Mouse (Mus musculus): ENCODE measurements around the gene Ncor2. TPM values are rescaled to one million over a fixed set of nuclear protein-coding genes. Genes with fewer than 3 reads are reported as not detected.

Gene Ncor2
- total RNA-seq, 2 experiments from 2014 or later: 116 to 123 TPM

DNA sequence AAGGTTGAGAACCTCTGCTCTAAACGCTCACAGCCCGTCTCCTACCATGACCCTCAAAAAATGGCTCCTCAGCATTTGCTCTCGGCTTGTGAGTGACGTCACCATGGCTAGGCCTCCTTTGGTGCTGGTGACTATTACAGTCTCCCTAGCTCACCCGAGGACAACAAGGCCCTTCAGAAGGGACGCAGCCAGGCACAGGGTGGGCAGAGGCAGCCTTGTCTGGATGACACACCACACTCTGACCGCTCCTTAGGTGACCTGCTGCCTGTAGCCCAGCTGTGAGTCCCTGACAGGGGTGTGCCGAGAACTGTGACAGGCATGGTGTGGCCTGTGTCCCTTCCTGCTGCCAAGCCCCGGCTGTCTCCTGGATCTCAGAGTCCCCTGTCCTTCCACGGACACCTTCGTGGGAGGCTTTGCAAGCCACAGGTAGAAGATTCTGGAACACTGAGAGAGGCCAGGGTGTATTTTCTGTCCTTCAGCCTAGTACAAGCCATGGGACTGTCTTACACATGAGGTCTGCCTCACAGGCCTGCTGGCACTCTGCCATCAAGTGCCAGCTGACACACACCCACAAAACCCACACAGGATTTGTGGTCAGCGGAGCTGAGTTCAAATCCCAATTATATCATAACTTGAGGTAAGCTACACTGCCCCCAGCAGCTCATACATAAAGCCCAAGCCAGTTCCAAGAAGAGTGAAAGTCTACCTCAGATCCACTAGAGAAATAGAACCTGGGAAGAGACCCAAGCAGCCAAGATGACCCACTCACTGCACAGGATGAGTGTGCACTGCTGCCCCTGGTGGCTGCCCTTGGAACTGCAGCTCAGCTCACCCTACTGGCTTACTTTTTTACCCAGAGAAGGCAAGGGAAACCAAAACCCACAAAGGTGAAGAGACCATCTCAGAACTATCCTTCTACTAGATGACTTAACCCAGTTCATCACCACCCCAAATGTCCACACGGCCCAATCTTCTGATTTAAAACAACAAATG lies 112.2 kb downstream of the Ncor2 start:
- DNase-seq: peak; percentile 90

DNA sequence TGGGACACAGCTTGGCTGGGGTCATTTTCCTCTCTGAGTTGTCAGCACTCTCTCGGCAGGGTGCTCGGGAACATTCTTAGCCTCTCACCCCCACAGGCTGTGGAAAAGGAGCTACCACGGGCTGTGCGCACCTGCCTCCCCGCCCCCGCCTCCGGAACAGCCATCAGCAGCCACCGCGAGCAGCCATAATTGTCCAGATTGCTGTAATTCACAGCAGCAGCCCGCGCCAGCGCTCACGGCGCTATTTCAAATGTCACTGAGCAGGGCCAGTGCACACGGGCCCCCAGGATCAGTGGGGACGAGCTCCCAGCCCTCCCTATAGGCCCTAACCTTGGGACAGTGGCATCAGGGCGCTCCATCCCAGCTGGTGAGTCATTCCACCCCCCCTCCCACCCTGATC lies 116.0 kb downstream of the Ncor2 start:
- DNase-seq: no peak

DNA sequence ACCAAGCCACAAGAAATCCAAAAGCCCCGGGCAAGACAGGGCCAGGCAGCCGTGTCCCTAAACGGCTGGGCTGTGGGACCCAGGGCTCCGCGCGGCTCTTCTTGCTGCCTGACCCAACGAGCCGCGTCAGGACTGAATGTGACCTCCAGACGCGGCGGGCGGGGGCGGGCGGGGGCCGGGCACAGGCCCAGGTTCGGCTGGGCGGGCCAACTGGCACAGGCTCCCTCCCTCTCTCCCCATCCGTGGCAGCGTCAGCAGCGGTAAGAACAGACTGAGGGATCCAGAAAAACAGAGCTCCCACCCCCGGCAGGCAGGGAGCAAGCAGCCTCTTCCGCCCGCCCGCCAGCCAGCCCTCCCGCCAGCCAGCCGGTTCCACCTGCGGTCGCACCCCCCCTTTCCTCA lies 120.8 kb downstream of the Ncor2 start:
- DNase-seq: peak; percentile 84

DNA sequence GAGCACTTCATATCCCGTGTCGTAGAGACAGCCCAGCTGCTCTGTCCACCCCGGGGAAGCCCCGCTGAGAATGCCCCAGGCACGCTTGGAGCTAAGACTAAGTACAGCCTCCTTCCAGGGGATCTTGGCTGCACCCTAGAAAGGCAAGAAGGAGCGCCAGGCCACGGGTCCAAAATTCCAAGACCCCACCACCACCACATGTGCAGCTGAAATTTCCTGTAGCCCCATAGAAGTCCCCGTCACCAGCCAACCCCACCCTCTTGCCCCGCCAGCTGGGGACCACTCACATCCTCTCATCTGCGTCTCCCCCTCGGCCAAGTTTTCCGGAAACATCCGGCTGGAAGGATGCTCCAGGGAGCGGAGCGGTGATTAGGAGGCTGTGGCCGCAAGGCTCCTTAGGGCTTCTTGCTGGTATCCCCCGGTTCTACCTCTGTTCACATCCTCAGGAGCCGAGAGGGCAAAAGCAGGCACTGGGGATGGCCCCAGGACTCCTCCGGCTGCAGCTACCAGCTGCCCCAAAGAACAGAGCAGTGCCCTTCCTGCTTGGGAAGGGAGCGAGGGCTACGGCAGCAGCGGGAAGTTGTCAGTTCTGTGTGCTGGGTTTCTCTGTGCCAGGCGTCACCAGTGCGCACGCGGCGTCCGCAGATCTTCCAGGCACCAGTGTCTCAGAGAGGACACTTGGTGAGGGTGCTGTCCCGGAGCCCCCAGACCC lies 121.3 kb downstream of the Ncor2 start:
- DNase-seq: peak; percentile 57

DNA sequence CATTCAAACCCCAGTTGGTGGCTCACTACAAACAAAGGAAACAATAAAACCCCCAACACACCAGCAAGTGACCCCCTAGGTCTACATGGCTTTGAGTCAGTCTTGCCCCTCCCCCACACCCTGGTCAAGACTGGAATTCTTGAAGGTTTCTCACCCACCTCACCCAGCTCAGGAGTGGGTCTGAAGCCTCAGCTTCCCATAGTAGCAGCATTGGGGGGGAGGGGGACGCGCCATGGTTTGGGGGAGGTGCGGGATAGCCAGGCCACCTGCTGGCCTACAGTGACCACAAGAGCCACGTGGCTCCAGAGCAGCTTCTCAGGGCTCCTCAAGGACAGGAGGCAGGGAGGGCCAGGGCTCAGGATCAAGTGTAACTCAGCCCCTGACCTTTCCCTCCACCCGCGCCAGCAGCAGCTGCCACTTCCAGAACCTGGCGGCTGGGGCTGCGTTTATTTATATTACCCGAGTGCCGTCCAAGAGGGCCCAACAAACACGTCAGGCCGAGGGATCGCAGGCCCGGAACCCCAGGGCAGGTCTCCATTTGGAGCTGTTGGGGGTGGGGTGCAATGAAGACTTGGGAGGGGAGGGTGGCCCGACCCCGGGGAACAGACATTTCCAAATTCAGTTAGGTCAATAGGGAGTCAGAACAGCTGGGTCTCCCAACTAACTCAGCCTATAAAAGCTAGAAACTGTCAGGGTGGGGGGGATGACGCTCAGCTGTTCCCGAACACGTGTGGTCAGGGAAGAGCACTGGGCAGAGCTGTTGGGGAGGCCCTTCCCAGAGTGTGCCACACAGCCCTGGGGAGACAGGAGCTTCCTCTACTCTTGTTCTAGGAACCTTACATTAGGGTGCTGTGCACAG lies 122.1 kb downstream of the Ncor2 start:
- DNase-seq: peak; percentile 74

DNA sequence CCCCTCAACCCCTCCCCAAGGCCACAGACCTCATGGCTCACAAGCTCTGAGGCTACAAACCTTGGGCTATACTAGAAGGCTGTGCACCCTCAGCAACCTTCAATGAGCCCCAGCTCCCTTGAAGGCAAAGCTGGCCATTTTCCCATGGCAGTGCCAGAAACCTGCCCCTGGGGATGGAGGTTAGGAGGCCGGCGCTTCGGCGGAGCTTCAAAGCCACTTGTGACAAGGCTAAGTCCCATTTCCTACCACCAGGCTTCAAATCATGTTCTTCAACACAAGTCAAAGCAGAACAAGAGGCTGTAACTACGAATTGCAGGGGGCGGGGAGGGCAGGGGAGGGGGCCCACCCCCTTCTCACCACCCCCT lies 122.7 kb downstream of the Ncor2 start:
- DNase-seq: no peak

DNA sequence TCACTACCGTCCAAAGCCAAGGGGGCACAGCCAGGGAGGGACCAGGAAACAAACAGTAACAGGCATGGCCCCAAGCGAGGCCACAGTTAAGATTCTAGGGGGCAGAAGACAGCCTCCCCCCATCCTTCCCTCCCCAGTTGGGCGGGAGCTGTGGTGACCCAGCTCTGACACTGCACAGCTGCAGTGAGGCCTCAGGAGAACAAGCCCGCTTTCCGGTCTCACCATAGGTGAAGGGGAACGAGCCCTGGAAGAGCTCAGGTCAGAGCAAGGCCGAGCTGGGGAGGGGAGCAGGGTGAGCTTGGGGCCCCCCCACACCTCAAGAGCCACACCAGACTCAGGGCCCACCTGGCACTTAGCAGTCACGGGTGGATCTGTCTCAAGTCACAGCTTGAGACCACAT lies 123.1 kb downstream of the Ncor2 start:
- DNase-seq: no peak

DNA sequence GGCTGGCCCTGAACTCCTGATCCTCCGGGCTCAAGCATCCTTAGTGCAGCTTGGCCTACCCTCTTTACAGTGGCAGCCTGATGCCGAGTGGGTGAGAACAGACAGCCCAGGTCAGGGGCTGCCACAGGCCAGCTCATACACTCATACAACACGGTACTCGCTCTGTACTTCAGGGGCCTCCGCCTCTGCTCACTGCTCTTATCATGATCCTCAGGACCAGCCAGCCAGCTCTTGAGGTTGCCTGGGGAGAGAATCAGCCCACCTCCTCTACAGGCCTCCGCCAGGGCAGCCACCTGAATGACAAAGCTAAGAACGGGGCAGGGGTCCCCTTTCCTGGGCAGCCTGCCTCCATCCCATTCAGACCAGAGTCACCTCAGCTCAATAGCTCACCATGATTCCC lies 125.4 kb downstream of the Ncor2 start:
- DNase-seq: no peak

DNA sequence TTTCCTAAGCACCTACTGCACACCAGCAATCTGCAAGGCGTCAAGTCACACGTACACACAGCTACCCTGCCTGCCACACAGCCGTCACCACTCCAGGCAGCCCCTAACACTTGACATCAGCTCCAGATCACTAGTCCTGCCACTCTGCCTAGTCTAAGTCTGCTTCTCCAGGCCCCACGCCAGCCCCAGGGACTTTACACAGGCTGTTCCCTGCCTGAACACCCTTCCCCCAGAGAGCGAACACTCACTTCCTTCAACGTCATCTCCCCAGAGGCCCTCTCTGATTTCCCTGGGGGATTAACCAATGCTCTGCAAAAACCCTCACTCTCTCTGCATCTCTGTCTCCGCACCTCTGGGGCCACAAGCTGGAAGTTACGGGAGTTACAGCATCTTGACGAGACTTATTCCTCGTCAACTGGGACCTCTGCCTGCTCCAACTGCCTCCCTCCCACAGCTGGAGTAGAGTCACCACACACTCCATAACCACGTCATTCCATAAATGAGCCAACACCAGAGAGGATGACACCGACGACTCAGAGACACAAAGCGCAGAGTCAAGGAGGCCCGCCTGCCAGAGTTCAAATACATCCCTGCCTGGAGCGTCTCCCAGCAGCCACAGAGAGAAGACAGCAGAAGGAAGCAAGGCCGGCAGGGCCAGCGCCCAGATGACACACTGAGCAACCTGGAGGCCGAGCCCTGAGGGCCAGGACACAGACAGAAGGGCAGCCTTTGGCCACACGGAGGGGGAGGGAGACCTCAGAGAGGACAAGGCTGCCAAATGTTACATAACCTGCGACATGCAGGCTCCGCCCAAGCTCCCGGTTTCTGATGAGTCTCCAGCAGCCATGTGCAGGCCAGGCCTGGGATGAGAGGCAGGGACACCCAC lies 126.2 kb downstream of the Ncor2 start:
- DNase-seq: peak; percentile 51

DNA sequence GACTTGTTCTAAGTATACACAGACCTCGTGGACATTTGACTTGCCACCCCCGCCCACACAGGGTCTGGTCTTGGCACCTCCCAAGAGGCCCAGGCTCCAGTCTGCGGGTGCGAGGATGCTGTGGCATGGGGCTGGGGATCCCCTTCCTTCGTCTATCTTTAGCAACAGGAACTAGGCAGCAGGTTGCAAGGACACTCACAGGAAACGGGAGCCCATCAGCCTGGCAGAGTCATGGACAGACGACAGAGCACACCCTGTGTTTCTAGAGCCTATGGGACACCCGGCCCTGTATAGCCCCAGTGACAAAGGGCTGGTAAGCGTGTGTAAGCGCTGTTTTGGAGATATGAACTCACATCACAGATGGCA lies 126.8 kb downstream of the Ncor2 start:
- DNase-seq: no peak

DNA sequence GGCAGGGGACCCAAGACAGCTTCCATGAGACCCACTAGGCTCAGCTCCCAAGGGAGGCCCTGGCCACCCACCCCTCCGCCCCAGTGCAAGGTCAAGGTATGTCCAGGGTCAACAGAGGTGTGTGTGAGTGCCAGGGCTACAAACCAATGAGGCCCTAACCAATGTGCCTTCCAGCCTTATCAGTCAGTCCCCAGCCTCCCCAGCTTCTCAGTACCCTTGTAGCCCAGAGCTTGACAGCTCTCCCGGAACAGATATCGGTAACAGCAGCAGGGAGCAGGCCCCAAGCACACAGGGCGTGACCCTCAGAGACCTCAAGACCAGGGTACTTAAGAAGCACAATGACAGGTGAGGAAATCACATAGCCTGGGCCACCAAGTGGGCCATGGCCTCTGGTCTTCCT lies 129.5 kb downstream of the Ncor2 start:
- no peak for DNase-seq

DNA sequence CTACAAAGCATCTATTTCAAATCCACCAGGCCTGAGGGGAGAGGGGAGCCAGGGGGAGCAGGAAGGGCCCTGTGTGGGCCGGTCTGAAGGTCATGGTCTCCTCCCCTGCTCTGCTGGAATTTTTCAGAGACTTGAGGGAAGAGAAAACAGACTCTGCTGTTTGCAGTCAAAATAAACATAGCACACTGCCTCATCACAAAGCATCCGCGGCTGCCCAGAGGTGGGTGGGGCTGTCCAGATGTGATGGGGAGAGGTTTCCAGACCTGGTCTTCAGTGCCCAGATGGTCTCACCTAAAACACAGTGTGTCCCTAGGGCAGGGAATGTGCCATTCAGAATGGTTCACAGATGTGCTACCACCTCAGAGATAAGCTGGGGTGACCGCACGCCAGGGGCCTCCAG lies 132.6 kb downstream of the Ncor2 start:
- no peak for DNase-seq

DNA sequence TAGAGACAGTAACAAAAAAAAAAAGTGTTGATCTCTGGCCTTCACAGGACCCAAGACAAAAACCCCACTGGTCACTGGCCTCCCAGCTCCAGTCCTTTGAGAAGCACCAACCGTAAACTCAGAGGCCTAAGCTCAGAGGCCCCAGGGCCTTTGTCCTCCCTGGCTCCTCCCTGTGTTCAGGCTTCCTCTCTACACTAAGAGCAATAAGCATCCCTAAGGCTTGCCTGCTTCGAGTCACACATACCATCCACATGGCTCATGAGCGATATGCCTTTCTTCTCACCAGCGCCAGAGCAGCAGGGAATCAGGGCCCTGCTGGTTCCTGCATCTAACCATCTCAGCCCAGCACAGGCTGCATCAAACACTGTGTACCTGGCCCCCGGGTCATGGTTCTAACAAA lies 133.8 kb downstream of the Ncor2 start:
- DNase-seq: no peak

DNA sequence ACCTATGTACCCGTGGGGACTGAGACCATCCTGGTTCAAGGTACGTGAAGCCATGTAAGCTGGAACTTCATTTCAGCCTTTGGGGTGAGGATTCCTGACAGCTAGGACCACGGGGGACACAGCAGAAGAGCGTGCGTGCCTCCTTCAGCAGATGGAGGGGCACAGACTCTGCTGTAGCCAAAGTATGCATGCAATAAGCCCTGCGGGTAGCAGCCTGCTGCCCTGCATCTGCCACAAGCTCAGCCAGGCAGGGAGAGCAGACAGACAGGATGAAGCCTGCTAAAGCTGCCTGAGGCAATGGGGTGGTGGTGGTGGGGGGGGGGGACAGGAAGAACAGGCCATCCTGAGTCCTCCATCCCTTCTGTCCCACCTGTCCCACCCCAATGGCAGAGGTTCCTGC lies 135.6 kb downstream of the Ncor2 start:
- DNase-seq: no peak

DNA sequence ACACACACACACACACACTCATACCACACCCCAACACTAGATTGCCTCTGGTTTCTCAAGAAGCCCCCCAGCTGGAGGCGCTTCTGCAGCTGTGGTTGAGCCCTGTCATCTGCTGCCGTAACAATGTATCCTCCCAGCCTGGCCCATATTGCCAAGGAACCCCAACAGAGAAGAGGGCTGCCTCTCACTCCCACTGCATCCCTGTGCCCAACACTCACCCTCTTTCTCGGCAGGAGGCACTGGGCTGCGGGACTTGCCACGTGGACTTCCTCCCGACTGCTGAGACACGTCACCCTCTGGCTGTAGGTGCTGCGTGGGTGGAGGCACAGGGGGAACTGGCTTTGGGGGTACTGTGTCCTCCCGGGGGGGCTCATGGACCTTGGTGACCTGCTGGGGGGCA lies 137.4 kb downstream of the Ncor2 start:
- DNase-seq: no peak

DNA sequence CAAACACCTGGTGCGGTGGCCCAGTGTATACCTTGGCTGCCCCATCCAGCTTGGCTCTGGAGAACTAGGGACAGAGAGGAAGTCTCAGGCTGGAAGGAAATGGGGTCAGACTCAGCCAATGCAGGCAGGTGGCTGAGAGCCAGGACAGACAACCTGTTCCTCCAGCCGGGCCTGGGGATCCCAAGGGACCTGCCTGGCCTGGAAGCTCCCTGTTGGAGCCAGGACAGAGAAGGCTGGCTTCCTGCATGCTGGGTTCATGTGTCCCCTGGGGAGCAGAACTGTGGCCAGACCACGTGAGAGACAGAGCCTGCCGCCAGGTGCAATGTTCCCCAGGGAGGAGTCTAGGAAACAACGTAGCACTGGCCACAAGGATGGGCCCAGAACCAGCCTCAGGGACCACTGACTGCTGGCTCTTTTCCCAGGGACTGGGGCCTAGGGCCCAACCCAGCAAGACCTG lies 138.9 kb downstream of the Ncor2 start:
- DNase-seq: peak; percentile 85

DNA sequence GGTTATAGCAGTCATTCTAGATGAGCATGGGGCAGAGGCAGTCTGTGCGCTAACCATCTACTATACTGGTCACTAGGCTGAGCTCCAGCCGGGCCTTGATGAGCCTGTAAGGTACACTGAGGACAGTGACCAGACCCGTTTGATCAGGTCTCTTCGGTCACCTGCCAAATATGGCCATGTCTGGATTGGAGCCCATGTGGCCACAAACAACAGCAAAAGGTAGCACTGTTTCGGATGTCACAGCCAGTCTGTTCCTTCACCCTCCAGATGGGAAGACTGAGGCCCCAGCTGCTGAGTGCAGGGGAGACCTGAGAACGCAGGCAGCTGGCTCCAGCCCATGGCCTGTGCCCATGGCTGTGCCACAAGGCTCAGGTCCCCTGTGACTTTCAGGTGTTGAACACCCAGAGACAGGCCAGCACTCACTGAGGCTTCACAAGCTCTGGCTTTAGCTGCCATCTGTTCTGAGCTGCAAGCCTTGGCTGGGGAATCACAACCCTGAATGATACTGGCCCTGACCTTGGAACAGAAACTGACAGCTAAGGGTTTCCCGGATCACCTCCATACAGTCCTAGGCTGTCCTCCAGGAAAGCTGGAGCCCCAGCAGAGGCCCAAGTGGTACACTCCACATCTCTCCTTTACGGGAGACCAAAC lies 139.5 kb downstream of the Ncor2 start:
- DNase-seq: no peak

DNA sequence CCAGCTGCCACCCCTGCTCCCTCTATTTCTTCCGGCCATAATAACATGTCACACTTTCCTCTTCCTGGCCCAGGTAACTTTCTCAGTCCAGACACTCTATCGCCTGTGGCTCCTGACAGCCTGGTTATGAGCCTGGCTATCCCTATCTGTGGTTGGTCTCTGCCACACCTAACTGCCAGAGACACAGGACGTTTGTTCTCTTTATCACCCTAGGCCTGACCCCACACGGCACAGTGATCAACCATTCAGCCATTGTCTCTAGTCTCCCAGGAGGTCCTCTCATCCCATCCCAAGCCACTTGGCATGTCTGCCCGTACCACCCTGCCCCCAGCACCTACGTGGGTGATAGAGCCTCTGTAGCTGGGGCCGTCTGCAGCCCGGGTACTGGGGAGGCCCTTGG lies 142.5 kb downstream of the Ncor2 start:
- no peak for DNase-seq

DNA sequence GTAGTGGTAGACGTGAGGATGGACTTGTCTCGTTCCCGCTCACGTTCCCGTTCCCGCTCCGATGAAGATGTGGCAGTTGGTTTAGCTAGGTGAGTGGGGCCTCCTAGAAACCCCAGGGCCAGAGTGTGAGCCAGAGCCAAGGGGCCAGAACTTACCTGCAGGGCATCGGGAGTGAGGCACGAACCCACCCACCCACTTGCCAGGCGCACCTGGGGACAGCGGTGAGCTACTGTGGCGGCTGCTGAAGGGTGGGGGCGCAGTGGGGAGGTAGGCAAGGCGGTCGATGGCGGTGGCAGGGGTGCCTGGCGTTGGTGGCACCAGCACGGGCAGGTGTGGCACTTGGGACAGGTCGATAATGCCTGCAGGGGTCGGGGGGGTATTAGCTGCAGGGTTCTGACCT lies 150.1 kb downstream of the Ncor2 start:
- no peak for DNase-seq

DNA sequence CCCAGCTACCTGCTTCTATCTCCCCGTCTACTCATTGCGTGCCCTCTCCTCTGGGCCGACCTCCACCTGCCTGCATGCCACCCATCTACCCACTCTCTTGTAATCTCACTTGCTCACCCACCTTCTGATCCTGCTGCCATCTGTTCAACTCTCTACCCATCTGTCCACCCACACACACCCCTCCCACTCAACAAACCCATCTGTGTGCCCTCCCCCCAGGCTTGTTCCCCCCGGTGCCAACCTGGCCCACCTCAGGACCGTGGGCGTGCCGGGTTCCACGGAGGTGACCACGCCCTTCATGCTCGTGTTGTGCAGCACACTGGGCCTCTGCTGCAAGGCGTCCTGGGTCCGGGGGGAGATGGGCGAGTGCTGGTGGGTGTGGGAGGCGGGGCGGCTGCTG lies 150.6 kb downstream of the Ncor2 start:
- DNase-seq: no peak

DNA sequence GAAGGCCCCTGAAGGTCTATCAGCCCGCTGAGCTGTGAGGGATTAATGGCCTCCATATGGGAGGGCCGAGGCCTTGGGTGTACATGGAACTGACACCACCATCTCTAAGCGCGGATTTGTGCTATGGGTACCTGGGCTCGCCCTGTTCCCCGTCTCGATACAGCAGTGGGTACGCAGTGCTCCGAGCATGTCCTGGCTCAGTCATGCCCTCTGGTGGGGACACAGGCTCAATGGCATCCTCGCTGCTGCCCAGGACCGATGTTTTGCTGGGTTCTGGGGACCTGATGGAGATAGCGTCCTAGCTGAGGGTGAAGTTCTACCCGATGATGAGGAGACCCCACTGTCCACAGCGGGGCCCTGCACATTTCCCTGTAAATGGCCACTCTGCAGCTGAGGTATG lies 155.0 kb downstream of the Ncor2 start:
- DNase-seq: no peak

Measured in gastrocnemius, postnatal 10 days (tissue).